Comparison of ENCODE assay signal across 9 mouse cellular contexts in the genomic region with DNA sequence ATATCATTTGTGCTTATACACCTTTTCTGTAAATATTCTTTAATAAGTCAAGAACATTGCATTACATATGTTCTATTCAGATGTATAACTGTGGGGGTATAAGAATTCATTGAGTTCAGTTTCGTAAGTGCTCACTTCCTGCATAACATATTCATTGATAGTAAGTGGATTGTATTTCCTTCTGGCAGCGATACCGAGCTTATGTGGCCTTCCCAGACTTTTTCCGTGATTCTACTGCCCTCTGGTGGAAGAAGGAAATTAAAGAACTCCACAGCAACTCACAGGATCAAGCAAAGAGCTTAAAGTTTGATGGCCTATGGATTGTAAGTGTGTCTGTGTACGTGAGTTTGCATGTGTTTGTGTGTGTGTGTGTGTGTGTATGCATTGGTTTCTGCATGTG.
DNase-seq lines count a peak whose midpoint lies in the region; ATAC-seq and TF ChIP-seq lines count a peak whose summit lies in the region.
"Had no signal": no experiment of that assay in that cellular context is flagged by ENCODE, and none has a peak within 500 bp of the region (broad histone marks: within the 10 kb centered on the region; RNA-seq: fewer than 3 reads in every experiment).

No protein-coding gene starts in this region.

- no peaks in the 10 kb centered on the region for H3K9me3 ChIP-seq in forebrain, postnatal 0 days (ENCODE audit: low read length)
- H3K9me3 ChIP-seq in liver, embryonic 13.5 days (replicated peaks), result no peaks in the 10 kb centered on the region
- H3K9me3 ChIP-seq in neural tube, embryonic 13.5 days, result no peaks in the 10 kb centered on the region
- H3K9me3 ChIP-seq: embryonic facial prominence, embryonic 13.5 days had no signal

- DNase-seq in spleen, adult 2 months (ENCODE audit: low read depth in 1 of 2, low spot score in 2 of 2), result peak in 1 of 2 experiments; percentile 2
- no peak for DNase-seq in spleen, postnatal 14 days (ENCODE audit: low spot score in 2 of 2)
- peak; percentile 89 for DNase-seq in forebrain, postnatal 0 days
- DNase-seq in kidney, adult 8-10 months, result peak; percentile 29 to 30
- peak; percentile 8 for DNase-seq in liver, embryonic 13.5 days
- DNase-seq in urinary bladder, postnatal 4 days (ENCODE audit: low spot score in 2 of 2), result no peak

- H3K4me1 ChIP-seq in spleen, adult 2 months (ENCODE audit: control insufficient read depth, insufficient read depth, insufficient read length), result no peaks in the 10 kb centered on the region
- H3K4me1 ChIP-seq in forebrain, postnatal 0 days (ENCODE audit: insufficient read depth), result no peaks in the 10 kb centered on the region
- H3K4me1 ChIP-seq in liver, embryonic 13.5 days (replicated peaks), result no peaks in the 10 kb centered on the region
- H3K4me1 ChIP-seq in neural tube, embryonic 13.5 days (replicated peaks), result no peaks in the 10 kb centered on the region
- H3K4me1 ChIP-seq: embryonic facial prominence, embryonic 13.5 days had no signal

- H3K27me3 ChIP-seq in spleen, adult 2 months (ENCODE audit: control insufficient read depth, insufficient read depth, low read length), result no peaks in the 10 kb centered on the region
- no peaks in the 10 kb centered on the region for H3K27me3 ChIP-seq in forebrain, postnatal 0 days (ENCODE audit: insufficient read depth, low read length)
- H3K27me3 ChIP-seq in liver, embryonic 13.5 days, result no peaks in the 10 kb centered on the region
- H3K27me3 ChIP-seq in neural tube, embryonic 13.5 days, result no peaks in the 10 kb centered on the region
- H3K27me3 ChIP-seq: embryonic facial prominence, embryonic 13.5 days had no signal

- no peak overlapping the region for H3K4me3 ChIP-seq in spleen, adult 2 months (ENCODE audit: extremely low read depth, insufficient read depth, insufficient read length)
- H3K4me3 ChIP-seq in forebrain, postnatal 0 days (ENCODE audit: low read depth, low read length), result no peak overlapping the region
- no peak overlapping the region for H3K4me3 ChIP-seq in liver, embryonic 13.5 days (replicated peaks)
- H3K4me3 ChIP-seq in neural tube, embryonic 13.5 days, result no peak overlapping the region
- H3K4me3 ChIP-seq: embryonic facial prominence, embryonic 13.5 days had no signal

- peak; percentile 17; the same call in 1 of the 2 replicates for TF ChIP-seq CTCF in spleen, adult 2 months (IDR thresholded peaks at IDR 0.05; ENCODE audit: extremely low read depth, insufficient read depth, insufficient read length, insufficient replicate concordance)
- peak; percentile 87 for TF ChIP-seq CTCF in forebrain, postnatal 0 days (IDR thresholded peaks at IDR 0.05; ENCODE audit: low read depth)

- no peaks in the 10 kb centered on the region for H3K36me3 ChIP-seq in spleen, adult 2 months (ENCODE audit: control insufficient read depth, insufficient read depth, low read length)
- H3K36me3 ChIP-seq in forebrain, postnatal 0 days (ENCODE audit: insufficient read depth), result no peaks in the 10 kb centered on the region
- no peaks in the 10 kb centered on the region for H3K36me3 ChIP-seq in liver, embryonic 13.5 days
- no peaks in the 10 kb centered on the region for H3K36me3 ChIP-seq in neural tube, embryonic 13.5 days
- H3K36me3 ChIP-seq: embryonic facial prominence, embryonic 13.5 days had no signal

- no peak for TF ChIP-seq POLR2A in spleen, adult 2 months (IDR thresholded peaks at IDR 0.05; ENCODE audit: low read depth, low read length)

- peak; percentile 85 for ATAC-seq in cerebellum, adult (ENCODE audit: insufficient number of reproducible peaks, low FRiP score, low TSS enrichment)
- ATAC-seq in forebrain, postnatal 0 days, result peak; percentile 95
- no peak for ATAC-seq in liver, embryonic 13.5 days (ENCODE audit: low read depth)
- 0 out of 2 replicates have a peak, but pooled peaks have one; percentile 40 for ATAC-seq in neural tube, embryonic 13.5 days (ENCODE audit: low read depth)

- H3K27ac ChIP-seq in spleen, adult 2 months (ENCODE audit: insufficient read depth, low read length), result no peak overlapping the region
- no peak overlapping the region for H3K27ac ChIP-seq in forebrain, postnatal 0 days (ENCODE audit: low read depth, low read length)
- H3K27ac ChIP-seq in liver, embryonic 13.5 days, result no peak overlapping the region
- H3K27ac ChIP-seq in neural tube, embryonic 13.5 days (replicated peaks), result no peak overlapping the region
- H3K27ac ChIP-seq: embryonic facial prominence, embryonic 13.5 days had no signal

- WGBS in spleen, adult 2 months, result 7% methylated on average over 5 of the region's 5 CpGs
- 4% methylated on average over 5 of the region's 5 CpGs for WGBS in forebrain, postnatal 0 days
- 6% methylated on average over 5 of the region's 5 CpGs for WGBS in liver, embryonic 13.5 days (ENCODE audit: insufficient replicate concordance)
- 11% methylated on average over 5 of the region's 5 CpGs for WGBS in neural tube, embryonic 13.5 days

- no peak overlapping the region for H3K9ac ChIP-seq in forebrain, postnatal 0 days
- H3K9ac ChIP-seq in liver, embryonic 13.5 days, result no peak overlapping the region
- no peak overlapping the region for H3K9ac ChIP-seq in neural tube, embryonic 13.5 days
- H3K9ac ChIP-seq: embryonic facial prominence, embryonic 13.5 days had no signal

- no peak overlapping the region for H3K4me2 ChIP-seq in forebrain, postnatal 0 days (ENCODE audit: low read depth)
- H3K4me2 ChIP-seq in liver, embryonic 13.5 days, result no peak overlapping the region
- H3K4me2 ChIP-seq in neural tube, embryonic 13.5 days, result no peak overlapping the region
- H3K4me2 ChIP-seq: embryonic facial prominence, embryonic 13.5 days had no signal

Comparison
In these comparisons a context has a peak if more than half of its experiments do, and no peak if none do; other contexts are left out.
1. DNase-seq: peak in forebrain, postnatal 0 days (single experiment), kidney, adult 8-10 months (2 of 2) and liver, embryonic 13.5 days (single experiment); none in spleen, postnatal 14 days (0 of 2) and urinary bladder, postnatal 4 days (0 of 2).